Mouse (Mus musculus): ENCODE measurements around the gene Cfap74.

GRCm38 (mm10) chr4:155463050-155463449 is 54.1 kb downstream of the Cfap74 start:
- TF ChIP-seq POLR2A (IDR thresholded peaks at IDR 0.05; ENCODE audit: control insufficient read depth in 1 of 2, insufficient read depth in 1 of 2, low read depth in 1 of 2, low read length in 2 of 2, poor library complexity in 1 of 2): no peak
- no peak for TF ChIP-seq USF1 (IDR thresholded peaks at IDR 0.05; ENCODE audit: low read depth, low read length)
- no peak for TF ChIP-seq CTCF (IDR thresholded peaks at IDR 0.05 in 2 of 3, conservative IDR thresholded peaks at IDR 0.05 in 1 of 3; ENCODE audit: control insufficient read depth in 1 of 3, insufficient read depth in 1 of 3, low read depth in 2 of 3, low read length in 3 of 3, poor library complexity in 1 of 3, severe bottlenecking in 1 of 3)
